In the genomic region with DNA sequence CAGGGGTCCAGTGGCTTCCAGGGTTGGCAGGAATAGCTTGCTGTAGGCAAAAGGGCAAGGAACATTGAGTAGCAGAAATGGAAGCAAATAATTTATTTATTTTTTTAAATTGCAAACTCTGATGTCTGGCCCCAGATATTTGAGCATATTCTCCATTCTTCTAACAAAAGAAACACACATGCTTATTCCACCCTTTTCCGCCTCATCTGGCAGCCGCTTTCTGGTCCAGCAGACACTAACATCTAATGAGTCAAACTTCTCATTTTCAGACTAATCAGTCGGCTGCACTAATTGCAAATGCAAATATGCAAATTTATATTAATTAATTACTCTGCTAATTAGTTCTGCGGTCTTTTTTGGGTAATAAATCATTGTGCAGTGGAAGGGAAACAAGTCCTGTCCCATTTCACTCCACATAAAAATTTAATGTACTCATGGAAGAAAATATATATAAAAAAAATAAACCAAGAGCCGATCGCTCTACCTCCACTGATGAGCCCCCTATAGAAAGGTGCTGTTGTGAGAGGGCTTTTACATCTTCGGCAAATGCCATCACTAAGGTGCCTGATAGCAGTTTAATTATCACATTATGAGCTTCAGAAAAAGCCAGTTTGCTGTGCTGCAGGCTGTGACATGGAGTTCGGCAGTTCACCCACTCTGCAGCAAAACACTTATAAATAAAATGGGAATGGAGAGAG, we compare ENCODE assay signal across 35 mouse cellular contexts. TPM values are rescaled to one million over a fixed set of nuclear protein-coding genes. Genes with fewer than 3 reads are reported as not detected.
DNase-seq lines count a peak whose midpoint lies in the region; ATAC-seq and TF ChIP-seq lines count a peak whose summit lies in the region.
"Had no signal": no experiment of that assay in that cellular context is flagged by ENCODE, and none has a peak within 500 bp of the region (broad histone marks: within the 10 kb centered on the region; RNA-seq: fewer than 3 reads in every experiment).

No protein-coding gene starts in this region.

- no peaks in the 10 kb centered on the region for H3K36me3 ChIP-seq in forebrain, embryonic 12.5 days (replicated peaks)
- no peaks in the 10 kb centered on the region for H3K36me3 ChIP-seq in forebrain, postnatal 0 days (ENCODE audit: insufficient read depth)
- H3K36me3 ChIP-seq in midbrain, postnatal 0 days (ENCODE audit: insufficient read depth, low read length) = no peaks in the 10 kb centered on the region
- H3K36me3 ChIP-seq in midbrain, embryonic 16.5 days (ENCODE audit: control insufficient read depth, insufficient read depth, low read length) = no peaks in the 10 kb centered on the region
- H3K36me3 ChIP-seq in forebrain, embryonic 14.5 days (ENCODE audit: control insufficient read depth, insufficient read depth, low read length) = no peaks in the 10 kb centered on the region
- no peaks in the 10 kb centered on the region for H3K36me3 ChIP-seq in neural tube, embryonic 13.5 days
- H3K36me3 ChIP-seq: G1E; heart, embryonic 12.5 days; intestine, embryonic 15.5 days; liver, embryonic 12.5 days had no signal

- no peak for TF ChIP-seq CTCF in forebrain, postnatal 0 days (IDR thresholded peaks at IDR 0.05; ENCODE audit: low read depth)
- TF ChIP-seq CTCF in midbrain, postnatal 0 days (IDR thresholded peaks at IDR 0.05) = no peak

- H3K27me3 ChIP-seq in forebrain, embryonic 12.5 days = no peaks in the 10 kb centered on the region
- no peaks in the 10 kb centered on the region for H3K27me3 ChIP-seq in forebrain, postnatal 0 days (ENCODE audit: insufficient read depth, low read length)
- no peaks in the 10 kb centered on the region for H3K27me3 ChIP-seq in midbrain, postnatal 0 days (ENCODE audit: insufficient read depth, low read length)
- no peaks in the 10 kb centered on the region for H3K27me3 ChIP-seq in midbrain, embryonic 16.5 days (ENCODE audit: control insufficient read depth, insufficient read depth, low read depth, low read length)
- H3K27me3 ChIP-seq in forebrain, embryonic 14.5 days (replicated peaks; ENCODE audit: control insufficient read depth, insufficient read depth, low read length) = no peaks in the 10 kb centered on the region
- no peaks in the 10 kb centered on the region for H3K27me3 ChIP-seq in neural tube, embryonic 13.5 days
- H3K27me3 ChIP-seq: heart, embryonic 12.5 days; intestine, embryonic 15.5 days; liver, embryonic 12.5 days had no signal

- H3K4me1 ChIP-seq in forebrain, embryonic 12.5 days = no peaks in the 10 kb centered on the region; the same call in 1 of the 2 replicates
- H3K4me1 ChIP-seq in forebrain, postnatal 0 days (ENCODE audit: insufficient read depth) = no peaks in the 10 kb centered on the region
- no peaks in the 10 kb centered on the region for H3K4me1 ChIP-seq in midbrain, postnatal 0 days (ENCODE audit: insufficient read depth, low read length)
- no peaks in the 10 kb centered on the region for H3K4me1 ChIP-seq in midbrain, embryonic 16.5 days (ENCODE audit: control insufficient read depth, insufficient read depth, low read length)
- peaks cover 3% of the 10 kb centered on the region for H3K4me1 ChIP-seq in forebrain, embryonic 14.5 days (ENCODE audit: control insufficient read depth, insufficient read depth, low read length)
- H3K4me1 ChIP-seq in neural tube, embryonic 13.5 days (replicated peaks) = peaks cover 15% of the 10 kb centered on the region; the same call in 1 of the 2 replicates
- H3K4me1 ChIP-seq: heart, embryonic 12.5 days; intestine, embryonic 15.5 days; liver, embryonic 12.5 days had no signal

- H3K9ac ChIP-seq in forebrain, embryonic 12.5 days = no peak overlapping the region
- no peak overlapping the region for H3K9ac ChIP-seq in forebrain, postnatal 0 days
- no peak overlapping the region for H3K9ac ChIP-seq in midbrain, postnatal 0 days (replicated peaks; ENCODE audit: low read length, poor library complexity, severe bottlenecking)
- no peak overlapping the region for H3K9ac ChIP-seq in midbrain, embryonic 16.5 days (ENCODE audit: low read depth, low read length)
- no peak overlapping the region for H3K9ac ChIP-seq in forebrain, embryonic 14.5 days (ENCODE audit: low read length)
- no peak overlapping the region for H3K9ac ChIP-seq in neural tube, embryonic 13.5 days
- H3K9ac ChIP-seq: heart, embryonic 12.5 days; intestine, embryonic 15.5 days; liver, embryonic 12.5 days; liver, postnatal 0 days had no signal

- no peak overlapping the region for H3K4me2 ChIP-seq in forebrain, embryonic 12.5 days
- H3K4me2 ChIP-seq in forebrain, postnatal 0 days (ENCODE audit: low read depth) = no peak overlapping the region
- H3K4me2 ChIP-seq in midbrain, postnatal 0 days (ENCODE audit: low read depth, low read length, poor library complexity, severe bottlenecking) = no peak overlapping the region
- H3K4me2 ChIP-seq in midbrain, embryonic 16.5 days (ENCODE audit: low read length) = no peak overlapping the region
- no peak overlapping the region for H3K4me2 ChIP-seq in forebrain, embryonic 14.5 days (ENCODE audit: low read length)
- H3K4me2 ChIP-seq in neural tube, embryonic 13.5 days = 0 out of 2 replicates have a peak overlapping the region, but pooled peaks have one; percentile 4
- H3K4me2 ChIP-seq: heart, embryonic 12.5 days; intestine, embryonic 15.5 days; liver, embryonic 12.5 days had no signal

- peak overlapping the region; percentile 66 for H3K27ac ChIP-seq in forebrain, embryonic 12.5 days
- no peak overlapping the region for H3K27ac ChIP-seq in forebrain, postnatal 0 days (ENCODE audit: low read depth, low read length)
- no peak overlapping the region for H3K27ac ChIP-seq in midbrain, postnatal 0 days (ENCODE audit: low read depth, low read length)
- H3K27ac ChIP-seq in midbrain, embryonic 16.5 days (ENCODE audit: low read length) = no peak overlapping the region
- peak overlapping the region; percentile 45 for H3K27ac ChIP-seq in forebrain, embryonic 14.5 days (ENCODE audit: low read depth, low read length)
- H3K27ac ChIP-seq in neural tube, embryonic 13.5 days (replicated peaks) = peak overlapping the region; percentile 84
- H3K27ac ChIP-seq: gastrocnemius, adult 2 months; heart, adult 2 months; intestine, embryonic 15.5 days; layer of hippocampus, adult 2 months; liver, embryonic 12.5 days had no signal

- DNase-seq in forebrain, postnatal 0 days = no peak
- peak; percentile 15 for DNase-seq in midbrain, postnatal 0 days (ENCODE audit: low spot score)
- DNase-seq in forebrain, embryonic 14.5 days (ENCODE audit: low spot score) = peak; percentile 78
- no peak for DNase-seq in MN1 (ENCODE audit: low spot score)
- no peak for DNase-seq in frontal cortex, adult 2 months (ENCODE audit: extremely low spot score in 1 of 2, low spot score in 1 of 2)
- DNase-seq: adrenal gland, postnatal 14 days; cerebellum, adult 18-20 months; cerebellum, postnatal 10 days; gastrocnemius, adult 2 months; heart, adult 2 months; kidney, adult 2 months; kidney, postnatal 36 days; left cerebral cortex, postnatal 4 days; liver, postnatal 0 days; lung, postnatal 4 days; thymus, adult 2 months; thymus, postnatal 36 days had no signal

- H3K9me3 ChIP-seq in forebrain, embryonic 12.5 days = no peaks in the 10 kb centered on the region
- no peaks in the 10 kb centered on the region for H3K9me3 ChIP-seq in forebrain, postnatal 0 days (ENCODE audit: low read length)
- no peaks in the 10 kb centered on the region for H3K9me3 ChIP-seq in midbrain, postnatal 0 days (ENCODE audit: low read length)
- H3K9me3 ChIP-seq in midbrain, embryonic 16.5 days (replicated peaks; ENCODE audit: control insufficient read depth, low read length, poor library complexity, severe bottlenecking) = no peaks in the 10 kb centered on the region
- no peaks in the 10 kb centered on the region for H3K9me3 ChIP-seq in forebrain, embryonic 14.5 days (replicated peaks; ENCODE audit: control insufficient read depth, low read length)
- H3K9me3 ChIP-seq in neural tube, embryonic 13.5 days = no peaks in the 10 kb centered on the region
- H3K9me3 ChIP-seq: G1E; heart, embryonic 12.5 days; intestine, embryonic 15.5 days; liver, embryonic 12.5 days; megakaryocyte, embryonic 14.5 days had no signal

- 59% methylated on average over 8 of the region's 8 CpGs for WGBS in forebrain, embryonic 12.5 days
- WGBS in forebrain, postnatal 0 days = 37% methylated on average over 8 of the region's 8 CpGs
- 80% methylated on average over 8 of the region's 8 CpGs for WGBS in midbrain, postnatal 0 days
- 78% methylated on average over 8 of the region's 8 CpGs for WGBS in midbrain, embryonic 16.5 days
- 26% methylated on average over 8 of the region's 8 CpGs for WGBS in forebrain, embryonic 14.5 days
- WGBS in neural tube, embryonic 13.5 days = 53% methylated on average over 8 of the region's 8 CpGs

- ATAC-seq in forebrain, embryonic 12.5 days (ENCODE audit: low FRiP score) = peak; percentile 60; the same call in 1 of the 2 replicates
- ATAC-seq in forebrain, postnatal 0 days = no peak
- ATAC-seq in midbrain, postnatal 0 days (ENCODE audit: low FRiP score) = no peak
- no peak for ATAC-seq in midbrain, embryonic 16.5 days
- ATAC-seq in forebrain, embryonic 14.5 days = peak; percentile 42
- ATAC-seq in neural tube, embryonic 13.5 days (ENCODE audit: low read depth) = peak; percentile 79
- ATAC-seq: intestine, embryonic 15.5 days; liver, embryonic 12.5 days; liver, postnatal 0 days had no signal

- no peak overlapping the region for H3K4me3 ChIP-seq in forebrain, embryonic 12.5 days (replicated peaks)
- H3K4me3 ChIP-seq in forebrain, postnatal 0 days (ENCODE audit: low read depth, low read length) = no peak overlapping the region
- H3K4me3 ChIP-seq in midbrain, postnatal 0 days (ENCODE audit: low read depth, low read length) = no peak overlapping the region
- no peak overlapping the region for H3K4me3 ChIP-seq in midbrain, embryonic 16.5 days (ENCODE audit: low read depth, low read length)
- H3K4me3 ChIP-seq in forebrain, embryonic 14.5 days (ENCODE audit: low read depth, low read length) = no peak overlapping the region
- H3K4me3 ChIP-seq in neural tube, embryonic 13.5 days = no peak overlapping the region
- H3K4me3 ChIP-seq: erythroblast, embryonic 14.5 days; gastrocnemius, adult 2 months; heart, adult 2 months; heart, embryonic 12.5 days; intestine, embryonic 15.5 days; layer of hippocampus, adult 2 months; liver, embryonic 12.5 days; megakaryocyte, embryonic 14.5 days had no signal

RNA-seq across cellular contexts. Expression of a gene that starts 23.1 kb away (rescaled TPM):
- polyA plus RNA-seq in forebrain, embryonic 12.5 days (2016; fragmentation: Nextera tagmentation; extraction: Ambion mirVana) = 60.8 and 65.8 TPM in 2 replicates
- 189 and 251 TPM in 2 replicates for total RNA-seq in forebrain, postnatal 0 days (2014; rRNA removed)
- 238 and 397 TPM in 2 replicates for polyA plus RNA-seq in forebrain, postnatal 0 days (2015; fragmentation: Nextera tagmentation; extraction: Ambion mirVana)
- 5.8 and 10.0 TPM in 2 replicates for total RNA-seq in midbrain, postnatal 0 days (2014; rRNA removed)
- polyA plus RNA-seq in midbrain, postnatal 0 days (2015; fragmentation: Nextera tagmentation; extraction: Ambion mirVana) = 10.1 and 10.3 TPM in 2 replicates
- polyA plus RNA-seq in midbrain, embryonic 16.5 days (2015; fragmentation: Nextera tagmentation; extraction: Ambion mirVana) = 13.5 and 18.3 TPM in 2 replicates
- 448 and 466 TPM in 2 replicates for polyA plus RNA-seq in forebrain, embryonic 14.5 days (2014; fragmentation: Nextera tagmentation; extraction: Ambion mirVana)
- polyA plus RNA-seq in neural tube, embryonic 13.5 days (2015; fragmentation: Nextera tagmentation; extraction: Ambion mirVana) = 107 and 114 TPM in 2 replicates
- polyA plus RNA-seq in frontal cortex, adult 2 months (2012; rRNA removed) = 39.3 and 42.3 TPM in 2 replicates
- total RNA-seq: adrenal gland, postnatal 14 days; common myeloid progenitor, adult 5-6 weeks; G1E; gastrocnemius, adult 2 months; gastrocnemius, postnatal 4 days; heart, adult 2 months; hematopoietic stem cell, adult 5-6 weeks; neutrophil, adult 5-6 weeks had no signal
- polyA plus RNA-seq: embryonic facial prominence, embryonic 14.5 days; erythroblast, embryonic 14.5 days; G1E; heart, adult 2 months; heart, postnatal 0 days; intestine, embryonic 15.5 days; kidney, adult 2 months; kidney, embryonic 16.5 days; liver, embryonic 12.5 days; liver, postnatal 0 days; lung, embryonic 16.5 days; thymus, adult 2 months had no signal

Comparison
In these comparisons a context has a peak if more than half of its experiments do, and no peak if none do; other contexts are left out.
1. ATAC-seq: peak in forebrain, embryonic 12.5 days (single experiment), forebrain, embryonic 14.5 days (single experiment) and neural tube, embryonic 13.5 days (single experiment); none in forebrain, postnatal 0 days (single experiment), midbrain, postnatal 0 days (single experiment) and midbrain, embryonic 16.5 days (single experiment).
2. H3K27ac ChIP-seq: peak in forebrain, embryonic 12.5 days (single experiment), forebrain, embryonic 14.5 days (single experiment) and neural tube, embryonic 13.5 days (single experiment); none in forebrain, postnatal 0 days (single experiment), midbrain, postnatal 0 days (single experiment) and midbrain, embryonic 16.5 days (single experiment).
3. DNase-seq: peak in midbrain, postnatal 0 days (single experiment) and forebrain, embryonic 14.5 days (single experiment); none in forebrain, postnatal 0 days (single experiment), MN1 (single experiment) and frontal cortex, adult 2 months (0 of 2).